Mouse (Mus musculus) small intestine, adult 10 weeks (tissue): ENCODE measurements around the gene Ing1. TPM values are rescaled to one million over a fixed set of nuclear protein-coding genes. Genes with fewer than 3 reads are reported as not detected.

Experiments
- polyA plus RNA-seq: library from polyadenylated mRNA; stranded (reverse); fragments of 350-450 nt; fragmentation: Illumina TruSeq; extraction: RNeasy Lipid Tissue Mini Kit (QIAGEN cat#74804); gene quantifications from one replicate; pipeline ENCODE4 v1.2.3, GENCODE M21; 2014; ENCODE audit warnings: low replicate concordance

Ing1 gene
- polyA plus RNA-seq: 24.6 TPM

DNA sequence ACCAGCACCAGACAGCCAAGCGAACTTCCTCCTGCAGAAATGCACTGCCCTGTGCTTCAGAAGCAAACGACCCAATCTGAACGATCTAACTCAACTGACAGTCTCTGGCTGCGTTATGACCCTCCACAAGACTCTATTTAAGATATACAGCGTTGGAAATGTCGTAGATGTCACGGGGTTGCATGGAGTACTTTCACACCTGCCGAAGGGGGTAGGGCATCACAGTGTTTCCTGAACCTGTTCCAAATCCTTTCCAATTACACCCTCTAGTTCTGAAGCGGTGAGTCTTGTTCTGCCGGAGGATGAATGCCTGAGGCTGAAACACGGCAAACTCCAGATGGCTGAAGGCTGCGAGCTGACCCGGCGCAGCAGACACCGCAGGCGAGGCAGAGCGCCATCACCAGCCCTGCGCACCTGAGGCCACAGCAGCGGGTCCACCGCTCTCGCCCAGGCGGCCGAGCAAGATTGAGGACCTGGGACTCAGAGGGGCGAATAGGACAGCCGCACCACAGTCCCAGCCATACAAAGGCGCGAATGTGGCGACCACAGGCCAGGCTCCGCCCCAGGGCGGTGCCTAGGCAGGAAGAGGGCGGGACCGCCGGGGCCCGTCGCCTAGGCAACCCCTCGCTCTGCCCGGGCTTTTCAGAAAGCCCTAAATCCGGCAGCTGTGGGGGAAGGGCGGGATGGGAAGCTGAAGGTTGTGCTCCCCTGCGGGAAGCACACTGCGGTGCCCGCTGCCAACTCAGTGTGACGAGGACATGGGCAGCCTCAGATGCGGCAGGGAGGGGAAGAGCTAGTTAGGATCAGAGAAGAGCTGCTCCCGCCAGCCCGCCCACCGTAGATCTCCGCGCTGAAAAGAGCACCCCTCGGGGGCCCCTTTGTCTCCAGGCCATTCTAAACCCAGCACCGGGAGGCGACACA is at the start of gene Ing1:
Gene Ing1, plus strand, starts transcription at position 773 of the 921 bp plus-strand sequence.

GRCm38 (mm10) chr8:11550281-11550948 is 5.0 kb upstream of the Ing1 start, which contains the start of gene Cars2:
Cars2 (minus strand) TSS chr8:11550783.

Other genes with a start within 250 kb of the Ing1 start
- 0.56 TPM for gene Col4a2, start 242.8 kb upstream of the Ing1 start, polyA plus RNA-seq
- 17.6 TPM for gene Col4a1, start 242.7 kb upstream of the Ing1 start, polyA plus RNA-seq
- gene Rab20, start 76.9 kb upstream of the Ing1 start, polyA plus RNA-seq: 4.1 TPM
- 9.9 TPM for gene Naxd, start 58.1 kb upstream of the Ing1 start, polyA plus RNA-seq
- 8.5 TPM for gene Cars2, start 4.8 kb upstream of the Ing1 start, polyA plus RNA-seq
- 34.2 TPM for gene Ankrd10, start 80.2 kb downstream of the Ing1 start, polyA plus RNA-seq
- gene 1700016D06Rik, start 145.5 kb downstream of the Ing1 start, polyA plus RNA-seq: not detected
- gene Arhgef7, start 172.2 kb downstream of the Ing1 start, polyA plus RNA-seq: 9.8 TPM